Mouse (Mus musculus) intestine, embryonic 15.5 days (tissue): ENCODE measurements around the gene Eepd1. TPM values are rescaled to one million over a fixed set of nuclear protein-coding genes. Genes with fewer than 3 reads are reported as not detected.

Experiments used
- ATAC-seq: fragments of 200-750 bp; cut with Nextera tagmentation; 2 replicates; pipeline ENCODE4 v1.8.0; 2017; ENCODE audit warnings: moderate TSS enrichment, moderate library complexity
- H3K27ac ChIP-seq: fragments of 300-500 bp; sonication (generic); 2 replicates; pipeline ENCODE4 v1.5.1; 2015; ENCODE audit warnings: mild to moderate bottlenecking, inconsistent platforms
- H3K27me3 ChIP-seq: fragments of 300-500 bp; sonication (generic); replicated peaks from 2 replicates; pipeline ENCODE4 v1.6.1; 2015; ENCODE audit warnings: inconsistent platforms
- H3K36me3 ChIP-seq: fragments of 300-500 bp; sonication (generic); 2 replicates; pipeline ENCODE4 v1.6.1; 2015; ENCODE audit warnings: inconsistent platforms
- H3K4me1 ChIP-seq: fragments of 300-500 bp; sonication (generic); replicated peaks from 2 replicates; pipeline ENCODE4 v1.6.1; 2015; ENCODE audit warnings: inconsistent platforms
- H3K4me2 ChIP-seq: fragments of 300-500 bp; sonication (generic); replicated peaks from 2 replicates; pipeline ENCODE4 v1.6.1; 2015; ENCODE audit warnings: mild to moderate bottlenecking, inconsistent platforms
- H3K4me3 ChIP-seq: fragments of 300-500 bp; sonication (generic); replicated peaks from 2 replicates; pipeline ENCODE4 v1.5.1; 2015; ENCODE audit warnings: inconsistent platforms
- H3K9ac ChIP-seq: fragments of 300-500 bp; sonication (generic); 2 replicates; pipeline ENCODE4 v1.6.1; 2015; ENCODE audit warnings: inconsistent platforms
- H3K9me3 ChIP-seq: fragments of 300-500 bp; sonication (generic); 2 replicates; pipeline ENCODE4 v1.6.1; 2016; ENCODE audit warnings: inconsistent platforms
- WGBS: fragments of 180-500 bp; shearing (Covaris S2); methylation state at CpG from one replicate; pipeline ENCODE4 v1.1.7; 2015; 5-methylcytosine and 5-hydroxymethylcytosine counted together
- polyA plus RNA-seq: library from polyadenylated mRNA; unstranded; fragments of >200 nt; fragmentation: Nextera tagmentation; extraction: Ambion mirVana; gene quantifications from 2 replicates; pipeline ENCODE4 v1.2.1, GENCODE M21; 2015

The Eepd1 gene
- polyA plus RNA-seq, 1 experiment from 2014 or later: 5.9 TPM

GRCm38 (mm10) chr9:25592355-25592955, 111.1 kb downstream of the Eepd1 start:
- Histone ChIP-seq H3K4me3 (no peak overlapping the region), H3K27ac (no peak overlapping the region), H3K9ac (no peak overlapping the region), H3K4me1 (peaks cover 10% of the 10 kb centered on the region; the same call in 1 of the 2 replicates), H3K27me3 (no peaks in the 10 kb centered on the region), H3K9me3 (no peaks in the 10 kb centered on the region), H3K36me3 (no peaks in the 10 kb centered on the region), H3K4me2 (no peak overlapping the region; the same call in 1 of the 2 replicates)
- WGBS: 53% methylated on average over 4 of the region's 4 CpGs
- ATAC-seq: peak; percentile 48

- H3K27ac ChIP-seq: no peak overlapping the region
- no peak overlapping the region for H3K4me3 ChIP-seq
- 74% methylated on average over 2 of the region's 2 CpGs for WGBS
- H3K4me2 ChIP-seq: no peak overlapping the region
- ATAC-seq: no peak
- H3K27me3 ChIP-seq: no peaks in the 10 kb centered on the region
- H3K9ac ChIP-seq: no peak overlapping the region
- no peaks in the 10 kb centered on the region for H3K9me3 ChIP-seq
- no peaks in the 10 kb centered on the region for H3K36me3 ChIP-seq
- H3K4me1 ChIP-seq: no peaks in the 10 kb centered on the region
Measured at GRCm38 (mm10) chr9:25624744-25625143, 143.4 kb downstream of the Eepd1 start.

GRCm38 (mm10) chr9:25629531-25630099, 148.3 kb downstream of the Eepd1 start:
- Histone ChIP-seq H3K4me3 (no peak overlapping the region), H3K9ac (no peak overlapping the region), H3K9me3 (no peaks in the 10 kb centered on the region), H3K4me1 (no peaks in the 10 kb centered on the region), H3K27ac (no peak overlapping the region), H3K36me3 (no peaks in the 10 kb centered on the region), H3K4me2 (no peak overlapping the region), H3K27me3 (no peaks in the 10 kb centered on the region)
- WGBS: 65% methylated on average over 5 of the region's 5 CpGs
- no peak for ATAC-seq

Other genes with a start within 250 kb of the Eepd1 start
- gene Sept7, start 229.1 kb upstream of the Eepd1 start, polyA plus RNA-seq: 221 and 262 TPM in 2 replicates